Mouse (Mus musculus) myocyte (in vitro differentiated cells): ENCODE measurements at regions not wholly inside any gene's neighbourhood (a gene's known extent, or its start where the extent isn't known, plus 50 kb on each side); places are given as distances from the start of the nearest gene placed in this dataset.

Source experiments
- POLR2A ChIP-seq: IDR thresholded peaks from one replicate; pipeline ENCODE4 v1.6.1; 2011; ENCODE audit warnings: low read depth, mild to moderate bottlenecking, control low read depth, moderate library complexity; ENCODE audit not compliant: insufficient read length
- POLR2AphosphoS2 ChIP-seq: IDR thresholded peaks from one replicate; pipeline ENCODE4 v1.6.1; 2011; ENCODE audit warnings: low read depth, control low read depth; ENCODE audit not compliant: insufficient read length
- TCF3 ChIP-seq: IDR thresholded peaks from one replicate; pipeline ENCODE4 v1.6.1; 2011; ENCODE audit warnings: low read depth, control low read depth; ENCODE audit not compliant: insufficient read length
- USF1 ChIP-seq: IDR thresholded peaks from one replicate; pipeline ENCODE4 v1.6.1; 2011; ENCODE audit warnings: low read depth, mild to moderate bottlenecking, control low read depth, moderate library complexity

GRCm38 (mm10) chr3:102678516-102678915 lies 55.8 kb upstream of the Tspan2 start:
- no peak for TF ChIP-seq POLR2A
- no peak for TF ChIP-seq USF1
- TF ChIP-seq TCF3, result no peak
- TF ChIP-seq POLR2AphosphoS2, result no peak
